Mouse (Mus musculus) fat pad, adult 2 months (tissue): ENCODE measurements around the gene H3f3b.
"Not testable (repeated sequence)": the region's sequence is repeated elsewhere in the genome, so short reads cannot be mapped to it uniquely, and the experiment has no call there.

ENCODE experiments used
- DNase-seq: peaks from one replicate; pipeline ENCODE4 v3.0.0-alpha.2; 2011; ENCODE audit warnings: low read depth, low spot score; ENCODE audit errors: extremely low read depth

Gene H3f3b

DNA sequence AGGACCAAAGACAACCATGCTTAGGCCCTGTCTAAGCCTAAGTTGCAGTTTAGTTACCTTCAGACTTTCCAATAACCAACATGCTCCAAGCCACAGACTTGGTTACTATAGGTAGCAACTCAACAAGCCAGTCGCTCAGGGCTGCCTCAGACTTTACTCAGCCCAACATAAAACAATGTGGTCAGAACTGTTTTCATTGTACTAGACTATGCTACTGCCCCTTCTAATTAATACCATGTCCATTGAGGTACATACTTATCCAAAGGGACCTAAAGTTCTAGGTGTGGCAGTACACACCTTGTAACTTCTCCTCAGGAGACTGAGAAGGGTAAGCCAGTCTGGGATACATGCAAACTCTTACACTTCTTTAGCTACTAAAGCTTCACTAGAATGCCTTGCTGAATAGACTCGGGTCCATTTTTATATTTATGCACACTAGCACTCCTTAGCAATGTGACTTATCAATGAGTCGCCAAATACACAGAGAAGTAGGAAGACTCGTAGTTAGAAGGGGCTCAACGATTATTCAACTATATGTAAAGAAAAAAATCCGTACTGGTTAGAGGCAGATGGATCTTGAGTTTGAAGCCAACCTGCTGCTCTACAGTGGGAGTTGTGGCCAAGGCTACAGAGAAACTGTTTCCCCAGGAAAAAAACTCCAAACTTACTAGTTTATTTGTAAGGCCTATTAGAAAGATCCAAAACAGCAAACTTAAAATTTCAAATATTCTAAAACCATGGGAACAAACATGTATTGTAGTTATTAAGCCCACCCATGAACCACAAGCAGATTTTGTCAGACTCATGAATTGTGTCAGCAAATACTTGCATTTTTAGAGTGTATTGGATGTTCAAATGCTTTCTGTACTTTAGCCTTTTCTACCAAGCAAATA is 6.2 kb downstream of the H3f3b start:
- DNase-seq = no peak

DNA sequence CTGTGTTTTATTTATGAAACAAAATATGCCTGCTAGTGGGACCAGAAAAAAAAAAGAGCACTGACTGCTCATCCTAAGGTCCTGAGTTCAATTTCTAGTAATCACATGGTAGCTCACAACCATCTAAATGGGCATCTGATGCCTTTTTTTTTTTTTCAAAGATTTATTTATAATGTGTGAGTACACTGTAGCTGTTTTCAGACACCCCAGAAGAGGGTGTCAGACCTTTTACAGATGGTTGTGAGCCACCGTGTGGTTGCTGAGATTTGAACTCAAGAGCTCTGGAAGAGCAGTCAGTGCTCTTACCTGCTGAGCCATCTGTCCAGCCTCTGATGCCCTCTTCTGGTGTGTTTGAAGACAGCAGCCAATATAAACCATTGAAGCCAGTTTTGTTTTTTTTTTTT is 7.2 kb downstream of the H3f3b start:
- no peak for DNase-seq

DNA sequence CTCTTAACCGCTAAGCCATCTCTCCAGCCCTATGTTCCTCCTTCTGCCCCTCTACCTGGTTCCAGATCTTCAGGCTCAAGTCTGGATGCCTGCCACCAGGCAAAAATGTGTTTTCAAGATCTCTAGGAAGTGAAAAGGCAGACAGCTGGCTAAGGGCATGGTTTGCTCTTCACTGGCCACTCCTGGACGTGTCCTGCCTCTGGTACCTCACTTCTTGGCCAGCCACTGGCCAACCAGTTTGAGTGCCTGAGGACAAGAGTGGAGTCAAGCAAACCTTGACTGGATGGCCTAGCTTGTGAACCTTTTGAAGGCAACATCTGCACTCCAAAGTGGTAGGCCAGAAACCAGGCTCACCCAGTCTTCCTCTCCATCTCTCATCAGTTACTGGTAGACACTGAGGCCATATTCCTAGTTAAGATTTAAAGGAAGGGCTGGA is 7.8 kb downstream of the H3f3b start:
- DNase-seq = no peak

DNA sequence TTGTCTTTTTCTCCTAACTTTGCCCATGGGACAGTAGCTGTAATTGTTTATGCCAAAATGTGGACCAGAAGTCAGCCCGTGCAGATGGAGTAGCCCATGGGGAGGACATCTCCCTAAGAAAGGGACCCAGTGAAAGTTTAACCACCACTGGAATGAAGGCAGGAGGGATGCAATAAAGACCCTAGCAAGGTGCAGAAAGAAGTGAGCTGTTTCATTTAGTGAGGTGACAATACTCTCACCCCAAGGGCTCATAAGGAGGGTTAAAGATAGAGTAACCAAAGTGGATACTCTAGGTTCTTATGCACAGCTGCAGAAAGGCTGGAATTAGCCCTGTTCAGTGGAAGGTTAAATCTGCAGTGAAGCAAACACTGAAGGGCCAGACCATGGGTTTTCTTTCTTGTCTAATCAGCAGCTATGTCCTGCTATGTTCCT is 8.4 kb downstream of the H3f3b start:
- no peak for DNase-seq

DNA sequence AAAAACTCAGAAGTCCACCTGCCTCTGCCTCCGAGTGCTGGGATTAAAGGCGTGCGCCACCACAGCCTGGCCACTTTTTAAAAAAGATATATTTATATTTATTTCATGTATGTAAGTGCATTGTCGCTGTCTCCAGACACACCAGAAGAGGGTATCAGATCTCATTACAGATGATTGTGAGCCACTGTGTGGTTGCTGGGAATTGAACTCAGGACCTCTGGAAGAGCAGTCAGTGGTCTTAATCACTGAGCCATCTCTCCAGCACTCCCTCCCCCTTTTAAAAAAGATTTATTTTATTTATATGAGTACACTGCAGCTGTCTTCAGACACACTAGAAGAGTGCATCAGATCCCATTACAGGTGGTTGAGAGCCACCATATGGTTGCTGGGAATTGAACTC is 8.9 kb downstream of the H3f3b start:
- not testable (repeated sequence) for DNase-seq

DNA sequence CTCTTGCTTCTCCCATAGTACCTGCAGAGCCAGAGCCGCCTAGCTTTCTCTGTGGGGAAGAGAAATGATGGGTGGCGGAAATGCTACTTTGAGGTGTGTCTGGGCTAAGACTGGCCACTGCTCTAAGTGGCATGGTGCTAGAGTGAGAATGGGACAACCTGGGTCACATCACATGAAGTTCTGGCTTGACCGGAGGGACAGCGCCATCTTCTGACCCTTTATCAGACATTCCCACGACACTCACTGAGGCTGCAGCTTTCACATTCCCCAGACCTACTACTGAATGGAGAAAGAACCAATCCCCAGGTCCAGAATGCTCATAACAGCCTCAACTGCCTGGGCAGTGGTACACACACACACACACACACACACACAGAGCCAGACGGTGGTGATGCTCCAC is 9.7 kb downstream of the H3f3b start:
- no peak for DNase-seq

DNA sequence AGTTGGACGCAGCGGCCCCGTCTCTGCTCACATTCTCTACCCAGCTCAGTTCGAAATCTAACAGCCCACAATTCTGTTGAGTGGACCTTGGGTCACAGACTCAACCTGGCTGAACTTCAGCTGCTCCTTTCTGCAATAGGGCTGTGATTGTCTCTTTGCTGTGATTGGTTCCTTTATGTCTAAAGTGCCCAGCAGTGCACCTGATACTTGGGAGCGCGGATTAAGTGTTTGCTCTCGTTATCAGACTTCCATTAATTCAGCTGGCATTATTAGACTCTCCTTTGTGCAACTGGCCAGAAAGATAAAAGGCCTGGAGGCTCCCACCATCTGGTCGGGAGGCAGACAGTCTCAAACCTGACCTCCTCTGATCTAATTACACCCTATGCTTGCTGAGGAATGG is 12.9 kb downstream of the H3f3b start:
- no peak for DNase-seq

DNA sequence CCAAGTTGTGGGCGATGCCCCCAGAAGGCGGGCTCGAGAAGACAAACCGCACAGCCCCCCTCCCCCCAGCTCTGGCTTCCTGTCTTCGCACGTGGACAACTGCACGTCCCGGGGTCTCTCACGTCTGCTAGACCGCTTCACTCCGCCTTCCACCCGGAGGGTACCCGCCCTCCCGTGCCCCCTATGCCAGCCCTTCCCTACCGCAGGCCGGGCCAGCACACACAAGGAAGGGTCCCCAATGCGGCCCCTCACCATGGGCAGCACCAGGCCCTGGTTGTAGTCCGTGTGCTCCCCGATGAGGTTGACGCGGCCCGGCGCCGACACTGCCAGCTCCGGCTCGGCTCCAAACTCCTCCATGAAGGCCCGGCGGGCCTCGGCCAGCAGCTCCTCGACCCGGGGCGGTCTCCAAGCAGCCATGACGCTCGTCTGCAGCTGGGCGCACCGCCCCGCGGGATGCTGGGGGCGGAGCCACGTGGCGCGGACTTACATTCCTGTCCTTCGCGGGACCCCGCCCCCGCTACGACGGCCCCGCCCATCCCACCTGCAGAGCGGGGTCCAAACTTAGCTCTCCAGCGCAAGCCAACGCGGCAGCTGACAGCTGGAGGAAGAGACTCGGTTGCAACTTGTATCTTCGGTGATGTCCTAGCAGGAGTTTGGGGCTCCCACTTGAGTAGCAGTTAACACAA is 15.4 kb downstream of the H3f3b start, which contains the start of gene Galk1:
Gene Galk1 (minus strand): TSS at position 458 of the 686 bp plus-strand sequence.
- no peak for DNase-seq

DNA sequence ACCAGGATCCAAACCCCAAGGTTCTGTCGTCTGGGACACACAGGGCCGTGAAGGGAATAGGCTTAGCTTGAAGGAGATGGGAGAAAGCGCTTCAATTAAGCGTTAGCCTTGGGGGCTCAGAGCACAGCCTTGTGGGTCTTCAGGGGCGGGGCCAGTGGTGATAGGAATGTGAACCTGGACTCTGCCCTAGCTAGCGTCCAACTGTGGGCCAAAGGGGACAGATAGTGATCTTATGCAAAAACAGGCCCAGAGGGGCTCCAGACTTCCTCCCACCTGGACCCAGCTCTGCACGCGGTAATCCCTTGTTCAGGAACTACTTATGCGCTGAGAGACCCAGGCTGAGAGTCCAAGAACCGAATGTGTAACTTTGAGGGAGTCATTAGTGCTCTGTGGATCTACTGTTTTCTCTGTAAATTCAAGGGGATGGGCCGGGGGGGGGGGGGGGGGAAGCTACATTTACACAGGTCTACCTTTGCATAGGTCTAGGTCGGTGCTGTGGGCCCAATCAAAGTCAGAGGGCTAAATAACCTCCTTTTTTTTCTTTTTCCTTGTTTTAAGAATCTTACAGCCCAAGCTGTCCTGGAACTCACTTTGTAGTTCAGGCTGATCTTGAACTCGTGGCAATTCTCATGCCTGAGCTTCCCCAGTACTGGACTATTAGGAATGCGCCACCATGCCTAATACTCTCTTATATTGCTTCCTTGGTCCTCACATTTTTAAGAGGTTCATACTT is 16.1 kb downstream of the H3f3b start:
- DNase-seq = no peak

DNA sequence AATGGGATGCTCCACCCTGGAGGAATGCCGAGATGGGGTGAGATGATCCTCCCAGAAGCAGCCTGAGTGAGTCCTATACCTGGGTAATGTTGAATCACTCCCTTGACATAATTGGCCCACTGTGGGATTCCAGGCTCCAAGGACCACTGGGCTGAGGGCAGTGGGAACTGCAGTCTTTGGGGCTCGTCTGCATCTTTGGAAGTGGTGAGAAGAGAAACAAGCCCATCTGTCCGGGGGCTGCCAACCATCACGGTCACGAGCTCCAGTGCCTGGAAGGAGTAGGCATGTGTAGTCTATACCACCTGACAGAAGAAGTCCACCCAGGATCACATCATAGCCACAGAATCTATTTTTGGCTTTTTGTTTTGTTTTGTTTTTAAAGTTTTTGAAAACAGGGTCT is 16.8 kb downstream of the H3f3b start:
- no peak for DNase-seq

DNA sequence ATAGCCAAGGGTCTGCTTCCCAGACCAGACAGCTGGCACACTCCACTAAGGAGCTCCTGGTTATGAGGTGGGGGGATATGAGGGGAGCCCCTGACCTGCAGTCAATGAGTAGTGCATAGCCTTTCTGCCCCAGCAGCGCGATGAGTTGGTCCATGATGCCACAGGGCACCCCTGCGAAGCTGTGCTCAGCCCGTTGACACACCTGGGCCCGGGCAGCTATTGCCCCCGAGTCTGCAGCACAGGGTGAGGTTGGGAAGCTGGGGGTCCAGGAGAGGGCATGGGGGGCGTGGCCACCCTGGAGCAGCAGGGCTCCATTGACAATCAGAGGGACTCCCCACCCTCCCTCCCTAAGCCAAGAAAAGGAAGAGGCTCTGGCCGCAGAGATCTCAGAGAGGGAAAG is 17.6 kb downstream of the H3f3b start:
- no peak for DNase-seq

DNA sequence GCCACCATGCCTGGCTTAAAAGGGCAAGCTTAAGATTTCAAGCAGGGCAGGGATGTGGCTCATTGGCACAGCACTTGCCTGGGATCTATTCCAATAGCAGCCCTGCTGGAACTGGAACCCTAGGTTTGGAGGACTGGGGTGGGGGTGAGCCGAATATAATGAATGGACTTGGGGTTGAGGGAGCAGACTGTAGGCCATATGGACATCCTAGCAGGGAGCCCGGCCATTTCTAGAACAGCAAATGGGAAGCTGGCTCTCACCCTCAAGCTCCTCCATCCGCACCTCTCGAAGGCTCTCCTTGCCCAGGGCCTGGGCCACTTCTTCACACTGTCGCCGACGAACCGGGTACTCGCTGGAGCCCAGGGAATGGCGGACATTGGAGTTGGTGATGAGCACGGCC is 18.1 kb downstream of the H3f3b start:
- no peak for DNase-seq

DNA sequence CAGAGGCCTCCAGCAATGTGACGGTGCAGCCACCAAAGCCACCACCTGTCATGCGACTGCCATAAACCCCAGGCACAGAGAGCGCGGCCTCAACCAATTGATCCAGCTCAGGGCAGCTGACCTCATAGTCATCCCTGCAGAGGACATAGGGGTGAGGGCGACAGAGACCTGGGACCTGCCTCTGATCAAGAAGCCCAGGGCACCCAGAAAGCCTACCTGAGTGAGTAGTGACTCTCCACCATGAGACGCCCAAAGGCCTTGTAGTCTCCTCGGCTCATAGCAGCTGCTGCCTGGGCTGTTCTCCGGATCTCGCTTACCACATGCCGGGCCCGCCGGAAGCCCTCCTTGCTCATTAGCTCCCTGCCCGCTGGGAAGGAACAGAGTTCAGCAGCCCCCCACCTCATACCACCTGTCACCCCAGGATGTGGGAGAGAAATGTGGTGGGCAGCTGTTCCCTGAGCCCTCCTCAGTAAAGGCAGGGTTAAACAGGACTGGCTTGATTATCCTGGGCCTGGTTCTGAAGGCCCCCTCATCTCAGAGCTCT is 18.9 kb downstream of the H3f3b start:
- no peak for DNase-seq

DNA sequence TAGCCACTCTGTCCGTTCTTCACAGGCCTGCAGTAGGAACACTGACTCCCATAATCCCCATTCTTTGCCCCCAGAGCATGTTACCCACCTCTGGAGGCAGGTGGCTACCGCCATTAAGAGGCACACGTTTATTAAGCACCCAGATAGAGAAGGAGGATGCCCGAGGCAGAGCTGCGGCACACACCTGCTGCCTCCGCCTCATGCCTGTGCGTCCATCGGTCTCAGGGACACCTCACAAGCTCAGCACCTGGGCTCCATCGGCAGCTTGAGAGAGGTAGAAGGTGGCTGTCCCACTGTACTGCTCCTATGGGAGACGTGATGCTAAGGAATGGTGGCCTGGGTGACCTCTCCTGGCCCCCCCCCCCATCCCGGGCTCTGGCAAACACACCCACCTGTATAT is 19.4 kb downstream of the H3f3b start:
- DNase-seq = no peak

DNA sequence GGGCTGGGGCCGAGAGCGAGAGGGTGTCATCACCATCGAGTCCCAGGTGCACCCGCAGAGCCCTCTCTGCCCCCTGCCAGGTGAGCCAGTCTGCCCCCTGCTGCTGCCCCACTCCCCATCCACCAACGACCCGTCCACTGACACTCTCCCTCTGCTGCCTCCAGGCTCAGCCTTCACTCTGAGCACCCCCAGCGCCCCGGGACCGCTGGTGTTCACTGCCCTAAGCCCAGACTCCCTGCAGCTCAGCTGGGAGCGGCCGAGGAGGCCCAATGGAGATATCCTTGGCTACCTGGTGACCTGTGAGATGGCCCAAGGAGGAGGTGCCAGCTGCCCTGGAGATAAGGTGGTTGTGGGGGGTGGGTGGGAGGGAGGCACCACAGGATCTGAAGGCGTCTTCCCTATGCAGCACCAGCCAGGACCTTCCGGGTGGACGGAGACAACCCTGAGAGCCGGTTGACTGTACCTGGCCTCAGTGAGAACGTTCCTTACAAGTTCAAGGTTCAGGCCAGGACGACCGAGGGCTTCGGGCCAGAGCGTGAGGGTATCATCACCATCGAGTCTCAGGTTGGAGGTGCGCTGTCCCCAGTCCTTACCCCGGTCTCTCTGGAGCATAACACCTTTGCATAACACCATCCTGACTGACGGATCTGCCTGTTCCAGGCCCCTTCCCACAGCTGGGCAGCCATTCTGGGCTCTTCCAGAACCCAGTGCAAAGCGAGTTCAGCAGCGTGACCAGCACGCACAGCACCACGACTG is 20.5 kb downstream of the H3f3b start:
- DNase-seq = no peak

DNA sequence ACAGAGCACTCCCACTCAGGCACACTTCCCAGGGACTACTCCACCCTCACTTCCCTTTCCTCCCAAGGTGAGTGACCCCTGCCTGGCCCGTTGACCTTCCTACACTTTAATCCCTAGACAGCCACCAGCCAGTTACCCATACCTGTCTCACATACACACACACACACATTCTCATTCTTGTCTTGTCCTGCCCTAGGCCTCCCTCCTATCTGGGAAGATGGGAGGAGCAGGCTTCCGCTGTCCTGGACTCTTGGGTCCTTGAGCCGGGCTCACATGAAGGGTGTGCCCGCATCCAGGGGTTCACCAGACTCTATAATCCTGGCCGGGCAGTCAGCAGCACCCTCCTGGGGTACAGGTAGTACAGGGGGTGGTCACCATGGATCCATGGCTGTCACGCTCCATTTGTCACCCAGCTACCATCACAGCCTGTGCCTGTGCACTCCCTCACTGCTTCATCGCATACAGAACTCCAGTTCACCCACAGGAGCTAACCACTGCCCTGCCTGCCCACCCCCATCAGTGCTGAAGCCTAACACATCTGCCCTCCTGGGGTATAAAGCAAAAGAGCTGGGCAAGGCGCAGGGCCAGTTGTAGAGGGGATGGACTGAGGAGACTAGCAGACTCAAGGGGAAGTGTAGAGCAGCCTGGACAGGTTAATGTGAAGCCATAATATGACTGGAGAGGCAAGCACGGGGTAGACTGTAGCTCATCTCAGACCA is 21.9 kb downstream of the H3f3b start:
- DNase-seq = no peak

DNA sequence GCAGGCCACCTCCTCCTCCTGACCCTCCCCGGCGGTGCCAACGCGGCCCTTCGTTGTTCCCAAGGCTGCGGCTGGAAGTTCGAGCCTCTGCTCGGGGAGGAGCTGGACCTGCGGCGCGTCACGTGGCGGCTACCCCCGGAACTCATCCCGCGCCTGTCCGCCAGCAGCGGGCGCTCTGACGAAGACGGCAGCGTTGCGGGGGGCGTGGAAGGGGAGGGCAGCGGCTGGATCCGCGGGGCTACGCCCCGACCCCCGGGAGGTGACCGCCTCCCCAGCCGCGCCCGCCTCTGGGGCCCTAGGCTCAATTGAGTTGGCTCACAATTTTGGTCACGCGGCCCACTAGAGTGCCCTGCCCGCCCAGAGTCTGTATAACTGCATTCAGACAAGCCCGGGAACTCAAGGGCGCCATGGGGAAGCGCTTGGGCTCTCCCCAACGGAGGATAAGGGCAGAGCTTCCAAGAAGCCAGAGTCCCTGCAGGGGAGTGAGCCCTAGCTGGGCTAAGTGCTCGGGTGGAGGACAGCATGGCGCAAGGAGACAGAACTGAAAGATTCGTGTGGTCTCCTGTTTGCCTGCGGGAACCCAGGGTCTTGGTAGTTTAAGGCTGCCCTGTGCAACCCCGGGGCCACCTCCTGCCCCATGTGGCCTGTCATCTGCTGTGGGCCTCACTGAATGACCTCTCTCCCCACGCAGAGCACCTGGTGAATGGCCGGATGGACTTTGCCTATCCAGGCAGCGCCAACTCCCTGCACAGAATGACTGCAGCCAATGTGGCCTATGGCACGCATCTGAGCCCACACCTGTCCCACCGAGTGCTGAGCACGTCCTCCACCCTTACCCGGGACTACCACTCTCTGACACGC is 22.7 kb downstream of the H3f3b start:
- no peak for DNase-seq

DNA sequence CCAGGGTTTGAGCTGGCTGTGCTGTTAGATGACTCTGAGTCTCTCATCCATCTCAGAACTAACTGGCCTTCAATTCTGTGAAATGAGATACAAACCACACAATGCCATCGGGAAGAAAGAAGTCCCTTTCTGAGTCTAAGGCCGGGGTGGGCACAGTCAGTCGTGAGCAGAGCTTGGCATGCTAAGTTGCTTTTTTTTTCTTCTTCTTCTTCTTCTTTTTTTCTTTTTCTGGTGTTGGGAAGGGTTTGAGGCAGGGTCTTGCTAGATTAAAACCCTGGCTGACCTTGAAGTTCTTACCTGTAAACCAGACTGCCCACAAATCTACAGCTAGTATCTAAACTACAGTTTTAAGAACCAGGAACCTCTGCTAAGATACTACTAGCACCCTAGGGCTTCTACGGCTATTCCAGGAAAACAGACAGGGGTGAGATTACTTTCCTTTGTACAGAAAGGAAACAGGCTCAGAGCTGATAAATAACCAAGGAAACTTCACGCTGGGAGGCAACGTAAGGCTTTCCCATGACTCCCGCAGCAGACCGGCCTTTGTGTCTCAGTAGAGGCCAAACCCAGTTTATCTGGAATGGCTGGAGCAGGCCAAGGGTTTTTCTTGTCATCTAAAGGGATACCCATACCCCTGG is 23.5 kb downstream of the H3f3b start:
- DNase-seq = no peak

DNA sequence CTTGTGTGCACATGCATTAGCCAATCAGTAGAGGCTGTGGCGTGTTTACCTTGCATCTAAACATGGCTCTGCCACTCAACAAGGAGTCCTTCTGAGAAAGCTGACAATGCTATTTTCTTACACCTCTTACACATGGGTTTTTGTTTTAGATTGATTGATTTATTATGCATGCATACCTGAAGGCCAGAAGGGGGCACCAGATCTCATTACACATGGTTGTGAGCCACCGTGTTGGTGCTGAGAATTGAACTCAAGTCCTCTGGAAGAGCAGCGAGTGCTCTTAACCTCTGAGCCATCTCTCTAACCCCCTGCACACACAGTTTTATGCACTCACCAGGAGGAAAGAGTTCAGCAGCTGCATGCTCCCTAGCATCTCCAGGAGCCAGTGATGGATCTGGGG is 24.9 kb downstream of the H3f3b start:
- DNase-seq = no peak
